Mouse (Mus musculus): Measurements from ENCODE around the gene Tfrc.
"Not testable (repeated sequence)": the region's sequence is repeated elsewhere in the genome, so short reads cannot be mapped to it uniquely, and the experiment has no call there.

Gene Tfrc

GRCm38 (mm10) chr16:32613269-32613834 is 4.6 kb downstream of the Tfrc start:
- no peak for DNase-seq

- peak; percentile 19 for DNase-seq
These were observed 5.3 kb downstream of the Tfrc start for GRCm38 (mm10) chr16:32614047-32614446.

- no peak for DNase-seq
These were observed 10.2 kb downstream of the Tfrc start for GRCm38 (mm10) chr16:32618946-32619345.

GRCm38 (mm10) chr16:32628140-32628539 is 19.4 kb downstream of the Tfrc start:
- DNase-seq: no peak

- no peak for DNase-seq
These were observed 23.7 kb downstream of the Tfrc start for GRCm38 (mm10) chr16:32632328-32632824.

- DNase-seq: no peak
These were observed 24.8 kb downstream of the Tfrc start for GRCm38 (mm10) chr16:32633486-32634012.

GRCm38 (mm10) chr16:32634183-32634582 is 25.5 kb downstream of the Tfrc start:
- no peak for DNase-seq

GRCm38 (mm10) chr16:32635314-32635713 is 26.6 kb downstream of the Tfrc start:
- no peak for DNase-seq

GRCm38 (mm10) chr16:32636331-32636730 is 27.6 kb downstream of the Tfrc start:
- no peak for DNase-seq

GRCm38 (mm10) chr16:32636871-32637521 is 28.3 kb downstream of the Tfrc start:
- DNase-seq: no peak

- peak; percentile 86 for DNase-seq
These were observed 29.8 kb downstream of the Tfrc start for GRCm38 (mm10) chr16:32638476-32638875.

GRCm38 (mm10) chr16:32640096-32640495 is 31.4 kb downstream of the Tfrc start:
- no peak for DNase-seq

GRCm38 (mm10) chr16:32640683-32641082 is 32.0 kb downstream of the Tfrc start:
- DNase-seq: not testable (repeated sequence)

- DNase-seq: no peak
These were observed 32.9 kb downstream of the Tfrc start for GRCm38 (mm10) chr16:32641440-32642219.

- no peak for DNase-seq
These were observed 33.6 kb downstream of the Tfrc start for GRCm38 (mm10) chr16:32642280-32642679.

- DNase-seq: peak; percentile 89
These were observed 34.9 kb downstream of the Tfrc start, which contains the start of gene Tnk2 for GRCm38 (mm10) chr16:32643661-32644061. Tnk2 (plus strand) TSS chr16:32643874.

GRCm38 (mm10) chr16:32644069-32644800 is 35.5 kb downstream of the Tfrc start:
- DNase-seq: peak; percentile 67

GRCm38 (mm10) chr16:32644801-32645170 is 36.1 kb downstream of the Tfrc start:
- no peak for DNase-seq

- peak; percentile 78 for DNase-seq
These were observed 36.7 kb downstream of the Tfrc start for GRCm38 (mm10) chr16:32645361-32645914.

GRCm38 (mm10) chr16:32646014-32646413 is 37.3 kb downstream of the Tfrc start:
- DNase-seq: no peak

GRCm38 (mm10) chr16:32647712-32648111 is 39.0 kb downstream of the Tfrc start:
- DNase-seq: no peak

- no peak for DNase-seq
These were observed 41.7 kb downstream of the Tfrc start for GRCm38 (mm10) chr16:32650461-32650860.
